Mouse (Mus musculus) midbrain, postnatal 0 days (tissue): ENCODE results near the gene C87436. TPM values are rescaled to one million over a fixed set of nuclear protein-coding genes. Genes with fewer than 3 reads are reported as not detected.

Source experiments
- ATAC-seq: fragments of 200-750 bp; cut with Nextera tagmentation; 2 replicates; pipeline ENCODE4 v1.8.0; 2017; ENCODE audit warnings: moderate number of reproducible peaks, mild to moderate bottlenecking, moderate TSS enrichment, moderate library complexity; ENCODE audit not compliant: low FRiP score
- DNase-seq: peaks from one replicate; pipeline ENCODE4 v3.0.0-alpha.2; 2015; ENCODE audit warnings: low spot score
- H3K27ac ChIP-seq: fragments of 300-500 bp; sonication (generic); 2 replicates; pipeline ENCODE4 v1.5.1; 2014; ENCODE audit warnings: low read depth, mild to moderate bottlenecking, low read length, mixed read lengths
- H3K27me3 ChIP-seq: fragments of 300-500 bp; sonication (generic); 2 replicates; pipeline ENCODE4 v1.6.1; 2014; ENCODE audit warnings: low read length, control low read depth, mixed read lengths; ENCODE audit not compliant: insufficient read depth
- H3K36me3 ChIP-seq: fragments of 300-500 bp; sonication (generic); 2 replicates; pipeline ENCODE4 v1.6.1; 2014; ENCODE audit warnings: low read length, control low read depth, mixed read lengths; ENCODE audit not compliant: insufficient read depth
- H3K4me1 ChIP-seq: fragments of 300-500 bp; sonication (generic); 2 replicates; pipeline ENCODE4 v1.6.1; 2014; ENCODE audit warnings: mild to moderate bottlenecking, control low read depth, antibody characterized with exemption, low read length, mixed read lengths; ENCODE audit not compliant: insufficient read depth
- H3K4me2 ChIP-seq: fragments of 300-500 bp; sonication (generic); 2 replicates; pipeline ENCODE4 v1.6.1; 2014; ENCODE audit warnings: low read depth, mild to moderate bottlenecking, low read length, mixed read lengths; ENCODE audit not compliant: poor library complexity, severe bottlenecking
- H3K4me3 ChIP-seq: fragments of 300-500 bp; sonication (generic); 2 replicates; pipeline ENCODE4 v1.5.1; 2014; ENCODE audit warnings: low read depth, mild to moderate bottlenecking, low read length, moderate library complexity
- H3K9ac ChIP-seq: fragments of 300-500 bp; sonication (generic); replicated peaks from 2 replicates; pipeline ENCODE4 v1.6.1; 2014; ENCODE audit warnings: mild to moderate bottlenecking, low read length, moderate library complexity, mixed read lengths; ENCODE audit not compliant: poor library complexity, severe bottlenecking
- H3K9me3 ChIP-seq: fragments of 300-500 bp; sonication (generic); 2 replicates; pipeline ENCODE4 v1.6.1; 2016; ENCODE audit warnings: low read length, control low read depth
- CTCF ChIP-seq: IDR thresholded peaks from 2 replicates; pipeline ENCODE4 v1.5.1; 2016; ENCODE audit warnings: antibody characterized with exemption, mild to moderate bottlenecking
- whole genome bisulfite sequencing: fragments of 180-500 bp; shearing (Covaris S2); extraction: QIAGEN DNeasy Blood & Tissue Kit; methylation state at CpG from one replicate; pipeline ENCODE4 v1.1.7; 2014; 5-methylcytosine and 5-hydroxymethylcytosine counted together
- polyA plus RNA-seq: library from polyadenylated mRNA; unstranded; fragments of >200 nt; fragmentation: Nextera tagmentation; extraction: Ambion mirVana; gene quantifications from 2 replicates; pipeline ENCODE4 v1.2.1, GENCODE M21; 2015
- total RNA-seq: library from RNA; depleted of rRNA; stranded (reverse); fragments of >200 nt; gene quantifications from 2 replicates; pipeline ENCODE4 v1.2.3, GENCODE M21; 2014; rRNA removed

C87436 gene
- total and polyA plus RNA-seq, 2 experiments from 2014 or later, result 13.9 to 16.3 TPM

GRCm38 (mm10) chr6:86513296-86513695 lies 75.1 kb downstream of the C87436 start:
- H3K9ac ChIP-seq, result no peak overlapping the region
- no peak overlapping the region for H3K4me2 ChIP-seq
- no peaks in the 10 kb centered on the region for H3K4me1 ChIP-seq
- TF ChIP-seq CTCF, result no peak
- no peaks in the 10 kb centered on the region for H3K27me3 ChIP-seq
- no peak for DNase-seq
- no peak overlapping the region for H3K4me3 ChIP-seq
- ATAC-seq, result no peak
- WGBS, result 97% methylated on average over 4 of the region's 4 CpGs
- H3K9me3 ChIP-seq, result no peaks in the 10 kb centered on the region
- H3K27ac ChIP-seq, result no peak overlapping the region
- peaks cover 6% of the 10 kb centered on the region; the same call in 1 of the 2 replicates for H3K36me3 ChIP-seq

- peaks cover 6% of the 10 kb centered on the region; the same call in 1 of the 2 replicates for H3K36me3 ChIP-seq
- 92% methylated on average over 1 of the region's 1 CpGs for WGBS
- no peak for ATAC-seq
Observed at GRCm38 (mm10) chr6:86516021-86516420, 77.8 kb downstream of the C87436 start.

GRCm38 (mm10) chr6:86519767-86520345 lies 81.7 kb downstream of the C87436 start:
- no peak overlapping the region for H3K27ac ChIP-seq
- no peaks in the 10 kb centered on the region for H3K9me3 ChIP-seq
- no peak for TF ChIP-seq CTCF
- peaks cover 10% of the 10 kb centered on the region; the same call in 1 of the 2 replicates for H3K4me1 ChIP-seq
- WGBS, result 80% methylated on average over 3 of the region's 3 CpGs
- H3K4me3 ChIP-seq, result no peak overlapping the region
- DNase-seq, result no peak
- H3K4me2 ChIP-seq, result no peak overlapping the region
- H3K9ac ChIP-seq, result no peak overlapping the region
- H3K27me3 ChIP-seq, result no peaks in the 10 kb centered on the region
- no peak for ATAC-seq
- H3K36me3 ChIP-seq, result peaks cover 8% of the 10 kb centered on the region; the same call in 1 of the 2 replicates

More at GRCm38 (mm10) chr6:86516021-86516420, 77.8 kb downstream of the C87436 start:
- no peak for TF ChIP-seq CTCF
- H3K4me3 ChIP-seq, result no peak overlapping the region
- H3K9me3 ChIP-seq, result no peaks in the 10 kb centered on the region
- no peak overlapping the region for H3K9ac ChIP-seq
- H3K4me1 ChIP-seq, result no peaks in the 10 kb centered on the region
- H3K27me3 ChIP-seq, result no peaks in the 10 kb centered on the region
- H3K4me2 ChIP-seq, result no peak overlapping the region
- no peak overlapping the region for H3K27ac ChIP-seq
- DNase-seq, result no peak

- TF ChIP-seq CTCF, result no peak
- H3K9ac ChIP-seq, result no peak overlapping the region
- H3K27ac ChIP-seq, result no peak overlapping the region
- H3K27me3 ChIP-seq, result no peaks in the 10 kb centered on the region
- peak overlapping the region; percentile 95 for H3K4me2 ChIP-seq
- WGBS, result 84% methylated on average over 5 of the region's 5 CpGs
- H3K9me3 ChIP-seq, result no peaks in the 10 kb centered on the region
- peak overlapping the region; percentile 1; the same call in 1 of the 2 replicates for H3K4me3 ChIP-seq
- no peak for ATAC-seq
- DNase-seq, result no peak
- peaks cover 10% of the 10 kb centered on the region; the same call in 1 of the 2 replicates for H3K4me1 ChIP-seq
- H3K36me3 ChIP-seq, result 0 out of 2 replicates have a peak, but pooled peaks cover 2% of the 10 kb centered on the region
Observed at GRCm38 (mm10) chr6:86522001-86522911, 84.1 kb downstream of the C87436 start.

Other genes with a start within 250 kb of the C87436 start
- 32.1 and 37.1 TPM in 2 replicates for gene Tgfa, start 243.2 kb upstream of the C87436 start, total RNA-seq
- 15.3 and 16.8 TPM in 2 replicates for gene Tgfa, start 243.2 kb upstream of the C87436 start, polyA plus RNA-seq
- gene Fam136a, start 72.7 kb upstream of the C87436 start, total RNA-seq, result 50.4 and 54.2 TPM in 2 replicates
- 62.0 and 69.6 TPM in 2 replicates for gene Fam136a, start 72.7 kb upstream of the C87436 start, polyA plus RNA-seq
- gene Snrpg, start 67.1 kb upstream of the C87436 start, total RNA-seq, result 60.1 and 93.3 TPM in 2 replicates
- gene Snrpg, start 67.1 kb upstream of the C87436 start, polyA plus RNA-seq, result 243 and 244 TPM in 2 replicates
- gene Pcyox1, start 41.2 kb upstream of the C87436 start, total RNA-seq, result 95.4 and 97.8 TPM in 2 replicates
- 102 and 108 TPM in 2 replicates for gene Pcyox1, start 41.2 kb upstream of the C87436 start, polyA plus RNA-seq
- gene Tia1, start 34.2 kb upstream of the C87436 start, total RNA-seq, result 137 and 210 TPM in 2 replicates
- 195 and 212 TPM in 2 replicates for gene Tia1, start 34.2 kb upstream of the C87436 start, polyA plus RNA-seq
- gene Gm44790, start 11.7 kb upstream of the C87436 start, total RNA-seq, result 1.4 and 6.0 TPM in 2 replicates
- gene Gm44790, start 11.7 kb upstream of the C87436 start, polyA plus RNA-seq, result 1.4 and 1.8 TPM in 2 replicates
- gene Pcbp1, start 87.9 kb downstream of the C87436 start, total RNA-seq, result 51.7 and 72.8 TPM in 2 replicates
- gene Pcbp1, start 87.9 kb downstream of the C87436 start, polyA plus RNA-seq, result 264 and 292 TPM in 2 replicates
- gene Asprv1, start 189.8 kb downstream of the C87436 start, total RNA-seq, result 2.0 and 4.2 TPM in 2 replicates
- gene Asprv1, start 189.8 kb downstream of the C87436 start, polyA plus RNA-seq, result 1.1 and 1.2 TPM in 2 replicates
- gene Mxd1, start 230.8 kb downstream of the C87436 start, total RNA-seq, result 12.7 and 16.1 TPM in 2 replicates
- gene Mxd1, start 230.8 kb downstream of the C87436 start, polyA plus RNA-seq, result 12.8 and 13.1 TPM in 2 replicates
- gene Snrnp27, start 246.1 kb downstream of the C87436 start, total RNA-seq, result 33.4 and 43.1 TPM in 2 replicates
- gene Snrnp27, start 246.1 kb downstream of the C87436 start, polyA plus RNA-seq, result 112 and 113 TPM in 2 replicates